Mouse (Mus musculus) T-helper 17 cell (primary cell): ENCODE results near the gene Acvr1b.

Experiments used
- in situ Hi-C, 2 experiments: fragments of 300-600 bp; cut with MboI, MseI; formaldehyde crosslinking; loops; 1 replicate in 1 of 2; 2 replicates in 1 of 2; pipeline ENCODE4 v1.15.1; 2025; ENCODE audit warnings: high pct_unique_total_duplicates in 2 of 2

Gene Acvr1b

GRCm38 (mm10) chr15:101194951-101195823 is 21.3 kb downstream of the Acvr1b start:
- in situ Hi-C loops, result loop anchor here in 1 of 2 experiments (5.0 kb wide), 1 partner anchor 48 kb away; no protein-coding TSS in a partner anchor

- in situ Hi-C loops, result no loop called here
Observed at GRCm38 (mm10) chr15:101196079-101196795, 22.4 kb downstream of the Acvr1b start.

GRCm38 (mm10) chr15:101196961-101197360 is 23.1 kb downstream of the Acvr1b start:
- in situ Hi-C loops, result no loop called here

- in situ Hi-C loops, result no loop called here
Observed at GRCm38 (mm10) chr15:101197497-101198179, 23.8 kb downstream of the Acvr1b start.

- in situ Hi-C loops, result no loop called here
Observed at GRCm38 (mm10) chr15:101198218-101198617, 24.4 kb downstream of the Acvr1b start.

- in situ Hi-C loops, result no loop called here
Observed at GRCm38 (mm10) chr15:101198850-101199249, 25.0 kb downstream of the Acvr1b start.

GRCm38 (mm10) chr15:101200777-101201295 is 27.0 kb downstream of the Acvr1b start:
- in situ Hi-C loops, result no loop called here

- in situ Hi-C loops, result no loop called here
Observed at GRCm38 (mm10) chr15:101201414-101201813, 27.5 kb downstream of the Acvr1b start.

GRCm38 (mm10) chr15:101203673-101204072 is 29.8 kb downstream of the Acvr1b start:
- in situ Hi-C loops, result no loop called here

GRCm38 (mm10) chr15:101204781-101205180 is 30.9 kb downstream of the Acvr1b start:
- in situ Hi-C loops, result no loop called here

- in situ Hi-C loops, result no loop called here
Observed at GRCm38 (mm10) chr15:101210228-101210627, 36.4 kb downstream of the Acvr1b start.

- in situ Hi-C loops, result no loop called here
Observed at GRCm38 (mm10) chr15:101210998-101211613, 37.2 kb downstream of the Acvr1b start.

GRCm38 (mm10) chr15:101212435-101212834 is 38.6 kb downstream of the Acvr1b start:
- in situ Hi-C loops, result no loop called here

- in situ Hi-C loops, result no loop called here
Observed at GRCm38 (mm10) chr15:101215136-101215535, 41.3 kb downstream of the Acvr1b start.

- in situ Hi-C loops, result no loop called here
Observed at GRCm38 (mm10) chr15:101216036-101216435, 42.2 kb downstream of the Acvr1b start.

- in situ Hi-C loops, result loop anchor here in 1 of 2 experiments (10.0 kb wide), 1 partner anchor 764 kb away; no protein-coding TSS in a partner anchor
Observed at GRCm38 (mm10) chr15:101220905-101221297, 47.0 kb downstream of the Acvr1b start.

- in situ Hi-C loops, result loop anchor here in 1 of 2 experiments (10.0 kb wide), 1 partner anchor 763 kb away; no protein-coding TSS in a partner anchor
Observed at GRCm38 (mm10) chr15:101221298-101222104, 47.6 kb downstream of the Acvr1b start.

GRCm38 (mm10) chr15:101222897-101223482 is 49.1 kb downstream of the Acvr1b start:
- in situ Hi-C loops, result loop anchor here in 1 of 2 experiments (10.0 kb wide), 1 partner anchor 762 kb away; no protein-coding TSS in a partner anchor

GRCm38 (mm10) chr15:101223596-101223995 is 49.7 kb downstream of the Acvr1b start:
- in situ Hi-C loops, result loop anchor here in 1 of 2 experiments (10.0 kb wide), 1 partner anchor 761 kb away; no protein-coding TSS in a partner anchor
